Mouse (Mus musculus): ENCODE measurements at regions not wholly inside any gene's neighbourhood (a gene's known extent, or its start where the extent isn't known, plus 50 kb on each side); places are given as distances from the start of the nearest gene placed in this dataset.

DNA sequence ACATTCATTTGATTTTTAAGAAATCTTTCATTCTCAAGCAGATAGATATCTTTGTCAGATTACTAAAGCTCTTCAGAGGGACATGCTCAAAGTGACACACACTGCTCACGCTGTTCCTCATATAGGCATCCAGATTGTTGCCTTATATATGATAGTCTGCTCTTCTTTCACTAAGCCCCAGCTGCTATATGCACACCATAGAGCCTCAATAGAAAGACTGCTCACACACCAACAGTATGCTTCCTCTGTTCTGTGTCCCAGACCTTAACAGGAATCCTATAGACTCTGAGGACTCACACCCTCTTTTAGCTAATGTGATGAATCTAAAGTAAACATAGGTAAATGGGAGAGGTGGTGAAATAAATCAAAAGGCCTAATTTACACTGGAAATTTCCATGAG lies 561.8 kb downstream of the Smarca1 start:
- H3K27ac ChIP-seq: no peak overlapping the region

DNA sequence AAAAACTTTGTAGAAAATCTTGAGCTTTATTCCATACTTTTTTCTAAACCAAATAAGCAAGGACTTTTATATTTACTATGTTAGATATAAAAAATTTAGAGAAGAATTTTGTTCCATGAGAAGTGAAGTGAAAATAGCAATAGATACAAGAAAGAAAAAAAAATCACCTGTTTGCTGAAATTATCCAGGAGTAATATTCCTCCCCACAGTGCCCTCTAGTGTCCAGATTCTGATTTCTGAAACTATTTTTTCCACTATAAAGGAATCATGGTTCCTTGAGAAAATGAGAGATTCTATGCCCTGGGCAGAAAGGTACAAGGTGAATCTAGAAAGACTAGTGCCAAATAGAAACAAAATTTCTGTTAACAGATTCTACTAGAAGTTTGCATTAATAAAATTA lies 564.0 kb downstream of the Smarca1 start:
- no peak overlapping the region for H3K9ac ChIP-seq
- no peaks in the 10 kb centered on the region for H3K4me1 ChIP-seq
- no peak overlapping the region for H3K4me3 ChIP-seq
- H3K36me3 ChIP-seq: no peaks in the 10 kb centered on the region
- no peak for ATAC-seq (ENCODE audit: low FRiP score, low read depth)
- H3K4me2 ChIP-seq (replicated peaks): no peak overlapping the region
- H3K9me3 ChIP-seq: no peaks in the 10 kb centered on the region
- no peaks in the 10 kb centered on the region for H3K27me3 ChIP-seq (replicated peaks)
- H3K27ac ChIP-seq: no peak overlapping the region

More for the DNA sequence above, 561.8 kb downstream of the Smarca1 start:
- H3K27me3 ChIP-seq (replicated peaks): no peaks in the 10 kb centered on the region
- no peaks in the 10 kb centered on the region for H3K9me3 ChIP-seq
- no peak overlapping the region for H3K9ac ChIP-seq
- H3K4me1 ChIP-seq: no peaks in the 10 kb centered on the region
- H3K4me3 ChIP-seq: no peak overlapping the region
- H3K4me2 ChIP-seq (replicated peaks): no peak overlapping the region
- WGBS: 78% methylated on average over 1 of the region's 1 CpGs
- no peak for ATAC-seq (ENCODE audit: low FRiP score, low read depth)
- H3K36me3 ChIP-seq: no peaks in the 10 kb centered on the region

DNA sequence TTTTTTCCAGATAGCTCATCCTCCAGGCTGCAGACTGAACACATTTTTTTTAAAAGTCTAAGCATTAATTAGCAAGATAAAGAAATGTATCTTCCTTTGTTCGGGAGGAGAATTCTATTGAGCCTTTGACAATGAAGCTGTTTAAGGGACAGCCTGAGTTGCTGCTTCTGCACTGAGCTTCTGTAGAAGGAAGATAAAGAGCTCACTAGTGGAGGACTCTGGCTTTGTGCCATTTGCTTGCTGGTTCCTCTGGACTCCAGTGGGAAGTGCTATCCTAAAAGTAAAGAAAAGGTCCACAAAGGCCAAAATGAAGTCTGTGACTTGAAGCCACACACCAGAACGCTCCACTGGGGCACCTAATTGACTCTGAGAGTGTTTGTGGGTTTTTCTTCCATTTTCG lies 577.0 kb downstream of the Smarca1 start:
- no peak for ATAC-seq (ENCODE audit: low FRiP score, low read depth)
- no peaks in the 10 kb centered on the region for H3K27me3 ChIP-seq (replicated peaks)
- no peaks in the 10 kb centered on the region for H3K9me3 ChIP-seq
- no peak overlapping the region for H3K27ac ChIP-seq
- no peaks in the 10 kb centered on the region for H3K4me1 ChIP-seq
- 53% methylated on average over 3 of the region's 3 CpGs for WGBS
- no peak overlapping the region for H3K9ac ChIP-seq
- no peaks in the 10 kb centered on the region for H3K36me3 ChIP-seq
- H3K4me2 ChIP-seq (replicated peaks): no peak overlapping the region
- no peak overlapping the region for H3K4me3 ChIP-seq

DNA sequence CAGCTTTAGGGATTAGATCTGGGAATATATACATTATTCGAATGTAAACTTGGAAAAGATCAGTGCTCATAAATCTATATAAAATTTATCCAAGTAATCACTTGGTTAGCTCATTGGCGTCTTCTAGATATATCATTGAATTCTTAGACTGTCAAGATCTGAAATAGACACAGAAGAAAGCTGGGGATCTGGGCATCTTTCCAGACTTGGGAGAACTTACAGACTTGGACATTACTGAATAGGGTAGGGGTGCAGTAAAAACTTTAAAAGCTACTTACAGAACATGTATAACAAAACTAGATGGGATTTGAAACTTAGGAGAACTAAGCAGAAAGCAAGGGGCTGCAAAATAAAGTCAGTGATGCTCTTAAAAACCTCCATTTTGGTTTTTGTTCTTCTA lies 585.6 kb downstream of the Smarca1 start:
- H3K4me2 ChIP-seq (replicated peaks): no peak overlapping the region
- no peak overlapping the region for H3K27ac ChIP-seq
- WGBS: 80% methylated on average over 2 of the region's 2 CpGs
- no peak overlapping the region for H3K9ac ChIP-seq
- ATAC-seq (ENCODE audit: low FRiP score, low read depth): no peak
- H3K4me1 ChIP-seq: no peaks in the 10 kb centered on the region
- H3K9me3 ChIP-seq: no peaks in the 10 kb centered on the region
- no peaks in the 10 kb centered on the region for H3K36me3 ChIP-seq
- H3K27me3 ChIP-seq (replicated peaks): no peaks in the 10 kb centered on the region
- no peak overlapping the region for H3K4me3 ChIP-seq

DNA sequence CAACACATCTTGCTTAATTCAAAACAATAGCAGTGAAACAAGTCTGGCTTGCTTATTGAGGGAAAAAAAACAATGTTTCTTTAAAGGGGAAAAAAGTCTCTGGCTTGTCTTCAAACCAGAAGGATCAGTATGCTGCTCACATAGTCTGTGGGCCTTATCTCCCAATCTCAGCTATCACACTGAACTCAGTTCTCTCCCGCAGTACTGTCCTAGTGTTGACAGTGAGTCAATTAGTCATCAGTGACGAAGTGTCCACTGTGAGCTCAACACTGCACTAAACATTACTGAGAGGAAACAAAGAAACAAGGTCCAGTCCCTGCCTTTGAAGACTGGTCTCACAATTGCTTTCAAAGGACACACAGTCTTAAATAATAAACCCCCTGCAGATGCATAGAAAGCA lies 589.2 kb downstream of the Smarca1 start:
- no peak overlapping the region for H3K9ac ChIP-seq
- no peak for ATAC-seq (ENCODE audit: low FRiP score, low read depth)

DNA sequence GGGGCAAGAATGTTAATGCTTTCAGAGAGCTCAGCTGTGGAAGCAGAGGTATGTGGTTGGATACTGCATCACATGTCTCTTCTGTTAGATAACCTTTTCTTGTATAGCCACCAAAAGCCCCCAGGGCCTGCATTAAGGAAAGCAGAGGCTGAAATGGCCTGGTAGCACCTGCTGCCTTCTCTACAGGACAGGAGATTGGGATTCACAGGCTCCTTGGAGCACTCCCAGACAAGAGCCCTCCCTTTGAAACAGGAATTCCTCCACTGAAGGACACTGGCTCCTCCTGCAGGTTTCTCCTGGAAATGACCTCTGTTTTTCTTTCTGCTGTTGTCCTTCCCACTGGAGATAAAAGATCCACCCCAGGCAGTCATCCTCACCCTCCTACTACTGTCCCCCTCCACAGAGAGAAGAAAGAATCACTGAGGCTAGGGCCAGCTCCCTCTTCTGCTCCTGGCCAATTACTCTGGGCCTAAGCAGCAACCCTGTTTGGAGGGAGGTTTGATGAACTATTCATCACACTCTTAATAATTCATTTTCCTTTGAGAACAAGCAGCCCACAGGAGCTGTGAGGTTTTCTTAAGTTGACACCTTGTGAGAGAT lies 600.1 kb downstream of the Smarca1 start:
- Histone ChIP-seq H3K9me3 (no peaks in the 10 kb centered on the region), H3K27me3 (replicated peaks) (no peaks in the 10 kb centered on the region), H3K4me2 (replicated peaks) (no peak overlapping the region), H3K4me1 (no peaks in the 10 kb centered on the region), H3K4me3 (no peak overlapping the region), H3K9ac (no peak overlapping the region), H3K27ac (no peak overlapping the region), H3K36me3 (no peaks in the 10 kb centered on the region)
- peak; percentile 50; the same call in 1 of the 2 replicates for ATAC-seq (ENCODE audit: low FRiP score, low read depth)

More for the DNA sequence above, 589.2 kb downstream of the Smarca1 start:
- H3K36me3 ChIP-seq: no peaks in the 10 kb centered on the region
- H3K4me3 ChIP-seq: no peak overlapping the region
- H3K27ac ChIP-seq: no peak overlapping the region
- WGBS: 28% methylated on average over 2 of the region's 2 CpGs
- no peak overlapping the region for H3K4me2 ChIP-seq (replicated peaks)
- H3K27me3 ChIP-seq (replicated peaks): no peaks in the 10 kb centered on the region
- no peaks in the 10 kb centered on the region for H3K9me3 ChIP-seq
- H3K4me1 ChIP-seq: no peaks in the 10 kb centered on the region
